ENCODE assay signal across 8 mouse cellular contexts in genomic region chr4:57567666-57568206, GRCm38 (mm10). TPM values are rescaled to one million over a fixed set of nuclear protein-coding genes. Genes with fewer than 3 reads are reported as not detected.
DNase-seq lines count a peak whose midpoint lies in the region; ATAC-seq and TF ChIP-seq lines count a peak whose summit lies in the region.

TSS of gene Pakap (plus strand) at chr4:57568179.

- no peaks in the 10 kb centered on the region for H3K36me3 ChIP-seq in hindbrain, embryonic 15.5 days
- no peaks in the 10 kb centered on the region for H3K36me3 ChIP-seq in midbrain, embryonic 13.5 days
- no peaks in the 10 kb centered on the region for H3K36me3 ChIP-seq in stomach, postnatal 0 days (ENCODE audit: control insufficient read depth, insufficient read depth, low read length)

- no peak for DNase-seq in Patski (ENCODE audit: low read depth, low spot score)
- DNase-seq in cerebellum, postnatal 10 days: peak; percentile 77 to 80
- peak; percentile 71 to 74 for DNase-seq in frontal cortex, postnatal 36 days (ENCODE audit: low spot score in 2 of 2)
- DNase-seq in left cerebral cortex, postnatal 4 days: peak; percentile 64
- DNase-seq in stomach, postnatal 0 days (ENCODE audit: low spot score): peak; percentile 59
- no peak for DNase-seq in spleen, adult 18-20 months

- H3K4me1 ChIP-seq in hindbrain, embryonic 15.5 days (replicated peaks): peaks cover 26% of the 10 kb centered on the region
- peaks cover 9% of the 10 kb centered on the region; the same call in 1 of the 2 replicates for H3K4me1 ChIP-seq in midbrain, embryonic 13.5 days (replicated peaks)
- no peaks in the 10 kb centered on the region; the same call in 1 of the 2 replicates for H3K4me1 ChIP-seq in stomach, postnatal 0 days (replicated peaks; ENCODE audit: control insufficient read depth, insufficient read depth)

- WGBS in hindbrain, embryonic 15.5 days: 2% methylated on average over 41 of the region's 51 CpGs
- under 1% methylated on average over 51 of the region's 51 CpGs for WGBS in midbrain, embryonic 13.5 days
- 1% methylated on average over 44 of the region's 51 CpGs for WGBS in stomach, postnatal 0 days

- CTCF ChIA-PET in Patski (lab: Charles Lee): interaction anchor here (1.5 kb wide), 1 partner anchor 39 kb away, joined by 4 read pairs; no protein-coding TSS in a partner anchor

- TF ChIP-seq CTCF in Patski (IDR thresholded peaks at IDR 0.05): peak; percentile 40
- TF ChIP-seq CTCF in stomach, postnatal 0 days (IDR thresholded peaks at IDR 0.05; ENCODE audit: low read depth): peak; percentile 33

- H3K27ac ChIP-seq in hindbrain, embryonic 15.5 days (replicated peaks): peak within 1 kb of the TSS; percentile 80
- H3K27ac ChIP-seq in midbrain, embryonic 13.5 days: peak within 1 kb of the TSS; percentile 60
- peak within 1 kb of the TSS; percentile 83 for H3K27ac ChIP-seq in stomach, postnatal 0 days (replicated peaks)

- POLR2A ChIA-PET in Patski (lab: Charles Lee): no interaction called here

- peak within 1 kb of the TSS; percentile 94 for H3K4me2 ChIP-seq in hindbrain, embryonic 15.5 days
- peak within 1 kb of the TSS; percentile 85 for H3K4me2 ChIP-seq in midbrain, embryonic 13.5 days (replicated peaks)
- H3K4me2 ChIP-seq in stomach, postnatal 0 days (replicated peaks; ENCODE audit: low read depth): peak within 1 kb of the TSS; percentile 87

- in situ Hi-C loops in Patski (cut with MboI; ENCODE audit: low pct_unique_long_range_greater_than_20kb): no loop called here

- H3K9ac ChIP-seq in hindbrain, embryonic 15.5 days: peak within 1 kb of the TSS; percentile 69
- peak within 1 kb of the TSS; percentile 67 for H3K9ac ChIP-seq in midbrain, embryonic 13.5 days (replicated peaks)
- peak within 1 kb of the TSS; percentile 70 for H3K9ac ChIP-seq in stomach, postnatal 0 days (ENCODE audit: low read length)

- H3K4me3 ChIP-seq in hindbrain, embryonic 15.5 days: peak within 1 kb of the TSS; percentile 61
- H3K4me3 ChIP-seq in midbrain, embryonic 13.5 days (replicated peaks): peak within 1 kb of the TSS; percentile 57
- H3K4me3 ChIP-seq in stomach, postnatal 0 days (ENCODE audit: low read depth, low read length): peak within 1 kb of the TSS; percentile 52

- no peaks in the 10 kb centered on the region for H3K9me3 ChIP-seq in hindbrain, embryonic 15.5 days
- no peaks in the 10 kb centered on the region for H3K9me3 ChIP-seq in midbrain, embryonic 13.5 days
- H3K9me3 ChIP-seq in stomach, postnatal 0 days (ENCODE audit: control insufficient read depth, low read length): no peaks in the 10 kb centered on the region

- peak; percentile 62 for ATAC-seq in Patski
- ATAC-seq in hindbrain, embryonic 15.5 days (ENCODE audit: low FRiP score, low read depth): peak; percentile 91
- peak; percentile 91 for ATAC-seq in midbrain, embryonic 13.5 days
- ATAC-seq in stomach, postnatal 0 days (ENCODE audit: low FRiP score, low TSS enrichment): peak; percentile 65

- no peaks in the 10 kb centered on the region for H3K27me3 ChIP-seq in Patski
- H3K27me3 ChIP-seq in hindbrain, embryonic 15.5 days: no peaks in the 10 kb centered on the region
- peaks cover 22% of the 10 kb centered on the region for H3K27me3 ChIP-seq in midbrain, embryonic 13.5 days
- no peaks in the 10 kb centered on the region for H3K27me3 ChIP-seq in stomach, postnatal 0 days (ENCODE audit: control insufficient read depth, insufficient read depth, low read length)

- intact Hi-C loops in left cerebral cortex, postnatal 4 days (cut with DNase I): no loop called here

- no peak for TF ChIP-seq EP300 in stomach, postnatal 0 days (optimal IDR thresholded peaks at IDR 0.05)

RNA-seq across cellular contexts. Expression of gene Pakap, which starts in this region (rescaled TPM):
- 1.6 TPM for polyA plus RNA-seq in Patski (2021)
- polyA plus RNA-seq in hindbrain, embryonic 15.5 days (2015; fragmentation: Nextera tagmentation; extraction: Ambion mirVana): 10.5 and 11.8 TPM in 2 replicates
- total RNA-seq in left cerebral cortex, postnatal 4 days (2021): 10 to 100 TPM; 12.2 to 15.4 TPM
- 6.8 and 7.3 TPM in 2 replicates for polyA plus RNA-seq in midbrain, embryonic 13.5 days (2015; fragmentation: Nextera tagmentation; extraction: Ambion mirVana)
- polyA plus RNA-seq in stomach, postnatal 0 days (2015; fragmentation: Nextera tagmentation; extraction: Ambion mirVana): 9.9 and 12.2 TPM in 2 replicates

Comparison
In these comparisons a context has a peak if more than half of its experiments do, and no peak if none do; other contexts are left out.
1. DNase-seq: peak in cerebellum, postnatal 10 days (2 of 2), frontal cortex, postnatal 36 days (2 of 2), left cerebral cortex, postnatal 4 days (single experiment) and stomach, postnatal 0 days (single experiment); none in Patski (single experiment) and spleen, adult 18-20 months (0 of 2).
2. Peak in every context shown above with its lines, with median percentiles within 50 percentile points of each other: ATAC-seq, H3K27ac ChIP-seq, H3K4me2 ChIP-seq, H3K4me3 ChIP-seq and H3K9ac ChIP-seq.